Mouse (Mus musculus) brain, embryonic 14.5 days (tissue): ENCODE measurements around the gene Astn2. TPM values are rescaled to one million over a fixed set of nuclear protein-coding genes. Genes with fewer than 3 reads are reported as not detected.

Source experiments
- DNase-seq: peaks from one replicate; pipeline ENCODE4 v3.0.0-alpha.2; 2011; ENCODE audit warnings: low read depth
- CTCF ChIP-seq: fragments of 200-500 bp; IDR thresholded peaks from 2 replicates; pipeline ENCODE4 v1.5.1; 2012; ENCODE audit warnings: inconsistent platforms, mild to moderate bottlenecking, moderate library complexity, borderline replicate concordance; ENCODE audit not compliant: insufficient read depth, insufficient read length; ENCODE audit errors: extremely low read depth
- POLR2A ChIP-seq: fragments of 200-500 bp; IDR thresholded peaks from 2 replicates; pipeline ENCODE4 v1.6.1; 2012; ENCODE audit warnings: mild to moderate bottlenecking, inconsistent platforms, borderline replicate concordance; ENCODE audit not compliant: poor library complexity, insufficient read depth, insufficient read length, severe bottlenecking; ENCODE audit errors: extremely low read depth
- polyA plus RNA-seq: library from polyadenylated mRNA; depleted of rRNA; stranded (reverse); fragments of >200 nt; gene quantifications from 2 replicates; pipeline ENCODE4 v1.2.3, GENCODE M21; 2012

Astn2 gene
- polyA plus RNA-seq, 1 experiment: 23.7 TPM

DNA sequence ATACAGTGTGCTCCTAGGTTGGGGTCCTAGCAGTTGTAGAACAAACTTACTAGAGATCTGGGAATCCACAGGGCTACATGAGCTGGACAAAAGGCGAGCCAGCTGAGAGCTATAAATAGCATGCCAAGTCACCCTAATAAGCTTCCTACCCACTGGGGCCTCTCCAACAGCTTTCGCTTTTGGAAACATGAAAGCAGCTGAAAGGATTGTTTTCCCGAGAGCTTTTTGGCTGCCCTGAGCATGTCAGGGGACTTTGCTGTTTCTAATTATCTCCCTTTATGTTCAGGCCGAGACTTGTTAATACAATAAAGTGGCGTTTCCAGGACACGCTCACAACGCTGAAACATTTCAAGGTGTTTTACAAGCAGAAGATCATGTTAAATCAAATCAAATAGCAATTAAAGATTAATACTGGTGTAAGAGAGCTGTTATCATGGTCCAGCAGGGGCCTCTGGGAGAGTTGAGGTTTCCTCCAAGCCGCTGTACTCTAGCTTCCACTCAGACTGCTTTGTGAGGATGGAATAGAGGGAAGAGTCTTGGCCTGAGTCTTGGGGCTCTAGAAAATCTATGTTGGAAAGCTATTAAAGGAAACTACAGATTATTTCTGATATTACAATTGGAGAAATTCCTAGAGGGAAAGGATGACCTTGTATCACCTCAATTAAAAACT is 378.9 kb downstream of the Astn2 start:
- TF ChIP-seq POLR2A: no peak
- TF ChIP-seq CTCF: no peak
- peak; percentile 93 for DNase-seq

GRCm38 (mm10) chr4:66002936-66003335 is 401.5 kb downstream of the Astn2 start:
- DNase-seq: no peak
- TF ChIP-seq CTCF (no peak), POLR2A (no peak)

GRCm38 (mm10) chr4:65983643-65984042 is 420.8 kb downstream of the Astn2 start:
- TF ChIP-seq CTCF (no peak), POLR2A (no peak)
- no peak for DNase-seq

DNA sequence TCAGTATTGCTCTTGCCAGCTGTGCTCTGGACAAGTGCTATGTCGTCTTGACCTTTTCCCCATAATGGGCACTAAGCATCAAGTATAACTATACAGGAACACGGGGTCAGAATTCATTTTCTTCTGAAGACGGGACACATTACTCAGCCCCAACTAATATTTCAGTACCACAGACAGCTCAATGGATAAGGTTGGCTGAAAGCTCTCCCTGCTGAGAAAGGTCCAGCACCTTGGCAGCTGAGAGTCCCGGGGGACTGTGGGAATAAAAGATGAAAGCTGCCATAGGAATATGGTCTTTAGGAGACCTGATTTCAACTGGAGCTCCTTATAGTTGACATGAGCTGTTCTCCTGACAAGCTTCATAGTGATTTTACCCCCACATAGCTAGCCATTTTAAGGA is 421.5 kb downstream of the Astn2 start:
- no peak for DNase-seq
- TF ChIP-seq POLR2A (no peak), CTCF (no peak)

- TF ChIP-seq POLR2A (no peak), CTCF (no peak)
- DNase-seq: no peak
Observed at GRCm38 (mm10) chr4:65976251-65976650, 428.2 kb downstream of the Astn2 start.

DNA sequence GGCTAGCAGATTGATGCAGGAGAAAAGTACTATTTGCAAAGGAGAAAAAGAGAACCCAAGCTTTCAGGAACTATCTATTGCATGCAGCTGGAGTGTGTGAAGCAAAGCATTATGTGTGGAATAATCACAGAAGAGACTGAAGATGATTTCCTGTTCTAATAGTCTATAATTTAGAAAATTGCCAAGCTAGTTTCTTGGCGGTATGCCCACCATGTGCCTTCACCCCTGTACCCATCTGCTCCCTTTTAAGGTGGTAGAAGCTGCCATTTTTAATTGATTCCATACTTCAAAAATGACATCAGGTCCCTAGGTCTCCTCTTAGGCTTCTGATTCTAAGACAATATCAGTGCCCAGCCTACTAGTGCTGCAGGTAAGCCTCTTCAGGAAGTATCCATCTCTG is 432.0 kb downstream of the Astn2 start:
- TF ChIP-seq POLR2A (no peak), CTCF (no peak)
- DNase-seq: peak; percentile 50

DNA sequence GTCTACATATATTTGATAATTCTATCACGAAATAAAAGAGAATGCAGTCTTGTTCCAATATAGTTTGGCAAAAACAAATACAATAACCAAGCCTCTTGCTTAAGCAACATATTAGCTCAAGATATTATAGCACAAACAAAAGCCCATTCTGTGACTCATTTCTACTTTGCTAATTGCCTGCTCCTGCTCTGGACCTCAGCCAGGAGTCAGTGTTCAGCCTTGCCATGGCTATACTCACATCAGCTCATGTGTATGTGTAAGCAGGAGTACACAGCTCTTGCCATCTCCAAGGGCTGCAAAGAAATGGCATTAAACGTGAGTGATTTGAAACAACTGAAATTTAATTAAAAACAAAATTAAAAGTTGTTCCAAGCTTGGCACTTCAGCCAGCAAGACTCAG is 435.1 kb downstream of the Astn2 start:
- DNase-seq: peak; percentile 76
- TF ChIP-seq POLR2A (no peak), CTCF (no peak)

DNA sequence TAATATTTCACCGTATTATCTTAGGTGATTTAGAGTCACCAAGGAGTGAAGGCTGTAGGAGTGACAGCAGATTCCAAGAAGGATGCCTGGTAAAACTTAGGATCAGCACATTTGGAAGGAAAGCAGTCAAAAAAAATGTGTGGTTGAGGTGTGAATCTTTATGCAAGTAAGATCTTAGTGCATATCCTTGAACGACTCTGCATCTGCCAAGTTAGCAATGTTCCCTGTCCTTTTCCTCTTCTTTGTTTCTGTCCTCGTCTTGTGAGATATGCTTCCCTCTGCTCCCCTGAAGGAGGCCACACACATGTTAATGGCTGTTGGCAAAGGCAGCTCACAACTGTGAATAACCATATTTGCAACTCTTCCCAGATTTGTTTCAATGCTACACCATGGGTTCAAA is 439.8 kb downstream of the Astn2 start:
- no peak for TF ChIP-seq POLR2A
- TF ChIP-seq CTCF: no peak
- DNase-seq: no peak

DNA sequence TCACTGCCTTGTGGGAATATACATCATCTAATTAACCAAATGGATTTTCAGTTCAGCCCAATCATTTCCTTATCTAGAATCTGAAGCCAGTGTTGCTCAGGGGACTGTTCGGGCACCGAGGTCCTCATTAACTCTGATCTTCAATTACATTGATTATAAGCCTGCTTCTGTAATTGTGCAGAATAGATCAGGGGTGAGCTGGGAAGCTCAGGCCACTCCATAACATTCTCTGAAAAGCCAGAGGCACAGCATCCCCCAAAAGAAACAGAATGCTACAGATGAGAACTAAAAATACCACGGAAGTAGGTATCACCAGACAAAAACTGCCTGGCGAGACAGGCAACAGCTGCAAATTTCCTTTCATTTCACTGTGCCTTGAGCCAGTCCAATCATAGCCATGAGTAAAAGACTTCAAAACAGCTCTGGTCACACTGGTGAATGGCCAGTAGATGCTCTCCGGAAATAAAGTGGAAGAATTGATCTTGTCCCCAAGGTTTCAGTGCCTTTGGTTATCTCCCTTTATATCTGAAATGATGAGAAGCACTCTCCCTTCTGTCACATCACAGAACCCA is 445.1 kb downstream of the Astn2 start:
- DNase-seq: peak; percentile 44
- TF ChIP-seq CTCF: no peak
- no peak for TF ChIP-seq POLR2A

DNA sequence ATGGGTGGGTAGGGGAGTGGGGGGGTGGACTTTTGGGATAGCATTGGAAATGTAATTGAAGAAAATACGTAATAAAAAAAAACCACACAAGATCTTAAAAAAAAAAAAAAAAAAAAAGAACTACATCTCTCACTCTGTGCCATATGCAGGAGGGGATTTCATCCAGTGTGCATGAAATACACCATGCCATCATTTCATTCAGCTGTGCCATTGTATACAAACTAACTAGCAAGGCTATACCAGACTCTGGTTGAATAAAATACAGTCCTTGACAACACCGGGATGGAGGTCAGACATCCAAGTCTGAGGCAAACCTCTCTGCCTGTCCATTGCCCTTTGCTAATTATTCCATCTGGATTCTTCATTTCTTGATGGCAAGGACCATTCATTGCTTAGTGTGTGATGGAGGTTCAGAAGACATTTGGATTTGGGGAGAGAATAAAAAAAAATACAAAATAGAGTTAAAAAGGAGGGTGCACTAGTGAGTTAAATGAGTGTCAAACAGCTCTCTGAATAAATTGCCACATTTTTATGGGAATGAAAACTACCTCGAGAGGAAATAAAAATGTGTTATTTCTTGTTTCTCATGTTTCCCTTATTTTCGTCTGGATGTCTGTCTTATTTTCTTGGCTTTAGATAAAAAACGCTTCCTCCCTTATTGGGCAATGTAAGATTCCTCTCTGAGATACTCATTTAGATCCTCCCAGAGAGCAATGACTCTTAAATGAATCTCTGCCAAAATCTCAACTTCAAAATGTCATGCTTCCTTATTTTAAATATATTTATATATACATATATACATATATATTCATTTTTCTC is 445.8 kb downstream of the Astn2 start:
- TF ChIP-seq POLR2A (no peak), CTCF (no peak)
- DNase-seq: no peak

DNA sequence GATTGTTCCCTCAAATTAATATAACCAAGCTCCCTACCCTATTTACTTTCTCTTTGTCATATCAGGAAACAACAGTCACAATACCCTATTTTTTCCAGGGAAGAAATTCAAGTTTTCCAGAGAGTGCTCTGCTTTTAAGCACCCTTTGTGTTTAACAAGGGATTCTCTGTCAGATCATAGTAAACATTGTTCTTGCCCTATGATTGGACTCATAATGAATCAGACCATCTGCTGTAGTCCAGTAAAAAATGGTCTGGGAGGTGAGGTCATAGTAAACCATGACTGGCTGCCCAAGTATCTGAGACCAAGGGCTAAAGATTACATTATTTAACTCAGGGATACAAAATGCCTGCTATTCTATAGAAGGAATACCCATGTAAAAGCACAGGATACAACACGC is 452.5 kb downstream of the Astn2 start:
- TF ChIP-seq POLR2A: no peak
- TF ChIP-seq CTCF: no peak
- no peak for DNase-seq

- TF ChIP-seq CTCF (no peak), POLR2A (no peak)
- no peak for DNase-seq
Observed at GRCm38 (mm10) chr4:65947141-65947649, 457.2 kb downstream of the Astn2 start.

DNA sequence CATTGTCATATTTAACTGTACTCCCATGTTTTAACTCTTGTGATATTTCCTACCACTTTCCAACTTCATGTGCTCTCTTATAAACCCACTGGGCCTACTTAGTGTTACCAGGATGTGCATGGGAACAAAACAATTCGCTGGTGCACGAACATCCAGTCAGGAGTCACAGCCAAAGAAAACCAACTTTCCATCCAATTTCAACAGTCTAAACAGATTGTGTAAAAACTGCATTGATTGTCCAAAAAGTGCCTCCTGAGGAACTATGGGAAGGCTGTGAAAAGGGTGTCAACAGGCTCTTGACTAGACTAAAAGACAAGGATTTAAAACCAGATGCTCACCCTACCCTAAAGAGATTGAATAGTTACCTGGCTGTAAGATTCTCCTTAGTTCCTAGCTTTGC is 458.4 kb downstream of the Astn2 start:
- DNase-seq: no peak
- TF ChIP-seq CTCF: no peak
- TF ChIP-seq POLR2A: no peak
